Mouse (Mus musculus) CH12.LX (cell line): ENCODE measurements around the gene Tsku.

Experiments used
- CHD2 ChIP-seq: IDR thresholded peaks from 2 replicates; pipeline ENCODE4 v1.6.1; 2011; ENCODE audit warnings: low read length, improper control_type of control experiment
- CTCF ChIP-seq, 2 experiments: IDR thresholded peaks in 1 of 2; conservative IDR thresholded peaks in 1 of 2; 2 replicates each; pipeline ENCODE4 v1.5.1; 2011 to 2012; ENCODE audit warnings: low read depth in 2 of 2, low read length in 2 of 2, improper control_type of control experiment in 1 of 2, inconsistent platforms in 1 of 2, mild to moderate bottlenecking in 1 of 2, moderate library complexity in 1 of 2
- E2F4 ChIP-seq: IDR thresholded peaks from 2 replicates; pipeline ENCODE4 v1.6.1; 2011; ENCODE audit warnings: low read depth, low read length, improper control_type of control experiment; ENCODE audit not compliant: insufficient replicate concordance
- ELF1 ChIP-seq: IDR thresholded peaks from 2 replicates; pipeline ENCODE4 v1.6.1; 2014; ENCODE audit warnings: low read depth, mild to moderate bottlenecking, inconsistent platforms, low read length, improper control_type of control experiment
- MAFK ChIP-seq: IDR thresholded peaks from 2 replicates; pipeline ENCODE4 v1.6.1; 2011; ENCODE audit warnings: low read length, improper control_type of control experiment; ENCODE audit not compliant: insufficient replicate concordance
- MAX ChIP-seq: IDR thresholded peaks from 2 replicates; pipeline ENCODE4 v1.6.1; 2011; ENCODE audit warnings: low read length, improper control_type of control experiment
- NRF1 ChIP-seq: IDR thresholded peaks from 2 replicates; pipeline ENCODE4 v1.6.1; 2014; ENCODE audit warnings: low read depth, mild to moderate bottlenecking, inconsistent platforms, low read length, improper control_type of control experiment, moderate library complexity
- POLR2A ChIP-seq: IDR thresholded peaks from 2 replicates; pipeline ENCODE4 v1.6.1; 2011; ENCODE audit warnings: low read depth, mild to moderate bottlenecking, improper control_type of control experiment, low read length
- ZKSCAN1 ChIP-seq: IDR thresholded peaks from 2 replicates; pipeline ENCODE4 v1.6.1; 2012; ENCODE audit warnings: low read depth, inconsistent platforms, low read length, improper control_type of control experiment, borderline replicate concordance

- TF ChIP-seq NRF1 (no peak), ELF1 (no peak), MAFK (no peak), CHD2 (no peak), POLR2A (no peak), CTCF (conservative IDR thresholded peaks at IDR 0.05 in 1 of 2, IDR thresholded peaks at IDR 0.05 in 1 of 2; ENCODE audit: low read depth in 2 of 2, low read length in 2 of 2) (no peak), ZKSCAN1 (no peak), E2F4 (no peak), MAX (no peak; the same call in 1 of the 2 replicates)
These were observed 522 bp downstream of the Tsku start for GRCm38 (mm10) chr7:98360621-98360990.
